Mouse (Mus musculus) c-Kit-positive CD71-positive TER-119-positive erythroid progenitor cells, embryonic 14.5 days (primary cell): ENCODE results near the gene Glyat.

Experiments
- DNase-seq: peaks from one replicate; pipeline ENCODE4 v3.0.0-alpha.2; 2013; ENCODE audit warnings: low spot score

Gene Glyat

DNA sequence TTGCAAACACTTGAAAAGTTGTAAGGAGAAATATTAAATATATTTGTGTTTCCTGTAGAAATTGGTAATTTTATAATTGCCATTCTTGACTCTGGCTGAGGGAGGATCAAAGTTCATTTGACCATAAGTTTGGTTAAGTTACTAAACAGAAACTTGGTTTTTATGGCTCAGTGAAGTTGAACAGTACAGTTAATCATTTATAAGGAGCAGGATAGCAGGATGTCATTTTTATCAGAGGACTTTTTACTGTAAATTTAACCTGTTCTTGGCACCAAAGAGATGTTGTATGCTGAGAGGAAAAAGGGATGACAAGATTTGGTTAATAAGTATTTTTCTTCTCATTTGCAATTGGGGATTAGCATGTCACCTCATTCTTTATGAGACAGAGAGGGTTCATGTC lies 51.5 kb downstream of the Glyat start:
- DNase-seq = no peak

DNA sequence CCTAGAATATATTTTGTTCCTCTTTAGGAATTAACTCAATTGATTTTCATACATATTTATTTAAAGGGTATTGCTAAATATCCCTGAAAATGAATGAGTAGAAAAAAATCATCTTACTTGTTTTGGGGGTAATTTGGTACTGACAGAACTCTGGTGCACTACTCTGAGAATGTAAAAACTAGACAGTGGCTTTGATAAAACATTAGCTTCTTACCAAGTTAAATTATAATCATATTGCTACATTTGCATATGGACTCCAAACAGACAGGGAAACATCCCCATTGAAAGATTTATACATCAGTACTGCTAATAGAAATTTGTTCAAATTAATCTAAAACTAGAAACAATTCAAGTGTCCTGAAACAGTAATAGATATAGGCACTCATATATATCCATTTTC lies 52.1 kb downstream of the Glyat start:
- no peak for DNase-seq

DNA sequence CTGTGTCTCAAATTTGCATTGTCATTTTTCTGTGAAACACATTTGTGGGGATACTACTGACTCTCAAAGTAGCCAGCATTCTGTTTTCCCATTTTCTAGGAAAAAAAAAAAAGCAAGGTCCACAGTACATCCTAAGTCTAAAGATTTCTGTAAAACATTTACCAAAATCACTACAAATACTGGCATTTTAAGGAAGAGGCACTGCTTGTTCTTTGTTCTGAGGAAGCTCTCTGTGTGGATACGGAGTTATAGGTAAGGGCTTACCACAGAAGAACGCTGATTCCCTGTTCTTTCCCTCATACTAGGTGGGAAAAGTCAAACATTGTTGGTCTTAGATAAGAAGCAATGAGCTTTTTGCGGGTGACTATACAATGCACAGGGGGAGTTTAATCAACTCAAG lies 62.5 kb downstream of the Glyat start, which contains the start of gene Keg1:
TSS of gene Keg1 (plus strand) at position 197 of the 400 bp plus-strand sequence.
- DNase-seq = no peak

DNA sequence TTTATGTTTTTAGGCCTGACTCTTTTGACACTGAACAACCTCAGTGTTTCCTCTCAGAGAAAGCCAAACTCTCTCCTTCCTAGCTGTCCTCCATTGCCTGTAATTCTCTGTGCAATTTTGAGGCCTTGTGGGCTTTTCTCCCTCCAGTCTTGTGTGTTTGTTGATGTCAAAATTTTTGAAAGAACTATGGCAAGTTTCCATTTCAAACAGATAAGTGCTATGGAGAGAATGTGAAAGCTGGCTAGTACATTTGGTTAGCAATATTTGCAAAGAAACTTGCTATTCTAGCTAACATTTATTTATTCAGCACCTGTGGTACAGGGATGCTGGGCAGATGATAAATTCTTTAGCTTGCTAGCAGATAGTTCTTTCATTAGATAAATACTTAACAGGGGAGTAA lies 63.1 kb downstream of the Glyat start:
- no peak for DNase-seq
